Mouse (Mus musculus) kidney, embryonic 16.5 days (tissue): Measurements from ENCODE around the gene Oprm1. TPM values are rescaled to one million over a fixed set of nuclear protein-coding genes. Genes with fewer than 3 reads are reported as not detected.

Source experiments
- ATAC-seq: fragments of 200-750 bp; cut with Nextera tagmentation; 2 replicates; pipeline ENCODE4 v1.8.0; 2017; ENCODE audit warnings: moderate TSS enrichment; ENCODE audit not compliant: low FRiP score, low TSS enrichment
- H3K27ac ChIP-seq: fragments of 300-500 bp; sonication (generic); 2 replicates; pipeline ENCODE4 v1.5.1; 2014; ENCODE audit warnings: low read length
- H3K27me3 ChIP-seq: fragments of 300-500 bp; sonication (generic); 2 replicates; pipeline ENCODE4 v1.6.1; 2014; ENCODE audit warnings: low read length, control low read depth, mixed read lengths; ENCODE audit not compliant: insufficient read depth
- H3K36me3 ChIP-seq: fragments of 300-500 bp; sonication (generic); 2 replicates; pipeline ENCODE4 v1.6.1; 2014; ENCODE audit warnings: low read length, control low read depth, mixed read lengths; ENCODE audit not compliant: insufficient read depth
- H3K4me1 ChIP-seq: fragments of 300-500 bp; sonication (generic); 2 replicates; pipeline ENCODE4 v1.6.1; 2014; ENCODE audit warnings: low read length, control low read depth, mixed read lengths; ENCODE audit not compliant: insufficient read depth
- H3K4me2 ChIP-seq: fragments of 300-500 bp; sonication (generic); replicated peaks from 2 replicates; pipeline ENCODE4 v1.6.1; 2014; ENCODE audit warnings: low read depth, low read length
- H3K4me3 ChIP-seq: fragments of 300-500 bp; sonication (generic); 2 replicates; pipeline ENCODE4 v1.5.1; 2014; ENCODE audit warnings: mild to moderate bottlenecking, low read length
- H3K9ac ChIP-seq: fragments of 300-500 bp; sonication (generic); replicated peaks from 2 replicates; pipeline ENCODE4 v1.6.1; 2014; ENCODE audit warnings: low read length
- H3K9me3 ChIP-seq: fragments of 300-500 bp; sonication (generic); 2 replicates; pipeline ENCODE4 v1.6.1; 2016; ENCODE audit warnings: low read length, control low read depth
- WGBS: fragments of 180-500 bp; shearing (Covaris S2); extraction: QIAGEN DNeasy Blood & Tissue Kit; methylation state at CpG from one replicate; pipeline ENCODE4 v1.1.7; 2014; 5-methylcytosine and 5-hydroxymethylcytosine counted together
- polyA plus RNA-seq: library from polyadenylated mRNA; unstranded; fragments of >200 nt; fragmentation: Nextera tagmentation; extraction: Ambion mirVana; gene quantifications from 2 replicates; pipeline ENCODE4 v1.2.1, GENCODE M21; 2015

Oprm1 gene
- polyA plus RNA-seq, 1 experiment from 2014 or later = 0.24 TPM

DNA sequence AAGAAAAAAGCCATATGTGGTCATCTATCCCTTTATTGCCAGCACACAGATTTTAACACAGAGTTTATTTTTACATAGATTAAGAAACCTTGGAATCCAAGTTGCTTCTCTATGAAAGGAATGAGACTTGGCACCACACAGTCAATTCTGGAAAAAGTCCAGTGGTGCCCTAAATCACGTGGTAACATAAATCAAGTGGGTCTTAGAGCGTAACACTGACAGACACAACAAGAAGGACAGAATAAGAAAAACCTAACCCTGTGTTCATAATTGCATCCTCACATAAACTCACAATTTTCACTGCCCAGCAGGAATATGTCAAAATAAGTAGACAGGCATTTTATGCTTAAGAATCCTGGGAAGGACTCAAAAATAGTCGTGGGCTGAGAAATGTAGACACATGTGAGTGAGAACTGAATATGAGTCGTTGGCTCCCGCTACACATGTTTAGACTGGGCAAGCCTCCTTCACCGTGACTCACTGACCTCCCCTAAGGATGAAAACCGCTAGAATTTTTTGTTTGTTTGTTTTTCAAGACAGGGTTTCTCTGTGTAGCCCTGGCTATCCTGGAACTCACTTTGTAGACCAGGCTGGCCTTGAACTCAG lies 261.6 kb downstream of the Oprm1 start:
- Histone ChIP-seq H3K27ac (no peak overlapping the region), H3K4me2 (no peak overlapping the region), H3K36me3 (no peaks in the 10 kb centered on the region), H3K4me3 (no peak overlapping the region), H3K27me3 (no peaks in the 10 kb centered on the region), H3K4me1 (peaks cover 4% of the 10 kb centered on the region; the same call in 1 of the 2 replicates), H3K9me3 (no peaks in the 10 kb centered on the region), H3K9ac (no peak overlapping the region)
- WGBS = 61% methylated on average over 7 of the region's 7 CpGs
- peak; percentile 65 for ATAC-seq

DNA sequence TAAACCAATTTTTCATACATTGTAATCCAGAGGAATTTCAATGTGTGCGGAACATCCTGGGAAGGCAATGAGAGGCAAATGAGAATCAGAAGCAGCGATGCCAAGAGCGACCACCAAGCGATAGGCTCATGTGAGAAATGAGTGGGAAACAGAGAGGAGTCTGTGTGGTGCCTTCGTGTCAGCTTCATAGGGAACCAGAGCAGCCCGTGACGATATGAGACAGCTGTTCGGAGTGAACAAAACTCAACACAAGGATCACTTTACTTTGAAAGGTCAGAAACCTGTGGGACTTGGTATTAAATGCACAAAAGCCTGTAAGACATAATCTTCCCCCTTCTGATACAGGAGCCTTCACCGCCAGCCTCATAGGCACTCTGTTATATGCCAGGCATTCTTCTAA lies 262.2 kb downstream of the Oprm1 start:
- Histone ChIP-seq H3K4me1 (peaks cover 4% of the 10 kb centered on the region; the same call in 1 of the 2 replicates), H3K9ac (no peak overlapping the region), H3K27me3 (no peaks in the 10 kb centered on the region), H3K27ac (no peak overlapping the region), H3K36me3 (no peaks in the 10 kb centered on the region), H3K4me2 (no peak overlapping the region), H3K4me3 (no peak overlapping the region), H3K9me3 (no peaks in the 10 kb centered on the region)
- ATAC-seq = no peak
- 56% methylated on average over 9 of the region's 9 CpGs for whole genome bisulfite sequencing

DNA sequence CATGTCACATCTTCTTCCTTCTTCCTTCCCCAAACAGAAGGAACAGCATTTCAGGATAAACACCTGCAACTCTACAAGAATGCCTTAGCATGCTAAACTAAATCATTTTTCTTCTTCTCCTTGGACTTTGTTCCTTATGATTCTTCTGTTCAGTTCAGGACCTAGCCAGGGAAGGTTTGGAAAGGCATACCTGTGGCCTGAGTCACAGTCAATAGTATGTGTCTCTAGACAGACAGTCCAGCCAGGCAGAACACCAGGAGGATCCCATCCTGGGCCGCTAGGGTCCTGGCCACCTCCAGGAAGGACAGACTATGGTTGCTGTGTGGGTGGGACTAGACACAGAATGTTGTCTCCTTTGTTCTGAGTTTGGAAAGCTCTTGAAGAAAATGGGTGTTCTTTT lies 266.7 kb downstream of the Oprm1 start:
- Histone ChIP-seq H3K9ac (no peak overlapping the region), H3K27ac (no peak overlapping the region), H3K4me2 (no peak overlapping the region), H3K9me3 (no peaks in the 10 kb centered on the region), H3K27me3 (no peaks in the 10 kb centered on the region), H3K4me1 (peaks cover under 1% of the 10 kb centered on the region; the same call in 1 of the 2 replicates), H3K4me3 (no peak overlapping the region), H3K36me3 (no peaks in the 10 kb centered on the region)
- WGBS = 52% methylated on average over 1 of the region's 1 CpGs
- no peak for ATAC-seq

DNA sequence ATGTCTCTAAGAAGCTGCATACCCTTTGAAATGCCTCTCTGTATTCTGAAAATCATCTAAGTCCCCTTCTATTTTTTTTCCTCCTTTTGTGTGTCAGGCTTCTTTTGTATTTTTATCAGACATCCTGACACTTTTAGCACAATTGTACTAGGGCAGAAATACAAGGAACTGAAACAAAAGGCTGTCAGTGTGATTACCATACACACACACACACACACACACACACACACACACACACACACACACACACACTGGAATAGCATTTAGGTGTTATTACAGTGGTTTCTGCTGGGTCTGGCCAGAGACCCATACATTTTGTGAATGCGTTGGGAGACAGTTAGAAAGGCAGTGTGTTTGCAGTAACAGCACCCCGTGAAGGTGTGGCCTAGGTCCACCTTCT lies 275.2 kb downstream of the Oprm1 start:
- ATAC-seq = no peak
- no peaks in the 10 kb centered on the region for H3K9me3 ChIP-seq
- WGBS = 87% methylated on average over 2 of the region's 2 CpGs
- no peaks in the 10 kb centered on the region for H3K4me1 ChIP-seq
- H3K4me3 ChIP-seq = no peak overlapping the region
- no peaks in the 10 kb centered on the region for H3K27me3 ChIP-seq
- H3K9ac ChIP-seq = no peak overlapping the region
- H3K36me3 ChIP-seq = no peaks in the 10 kb centered on the region
- H3K27ac ChIP-seq = no peak overlapping the region
- no peak overlapping the region for H3K4me2 ChIP-seq

DNA sequence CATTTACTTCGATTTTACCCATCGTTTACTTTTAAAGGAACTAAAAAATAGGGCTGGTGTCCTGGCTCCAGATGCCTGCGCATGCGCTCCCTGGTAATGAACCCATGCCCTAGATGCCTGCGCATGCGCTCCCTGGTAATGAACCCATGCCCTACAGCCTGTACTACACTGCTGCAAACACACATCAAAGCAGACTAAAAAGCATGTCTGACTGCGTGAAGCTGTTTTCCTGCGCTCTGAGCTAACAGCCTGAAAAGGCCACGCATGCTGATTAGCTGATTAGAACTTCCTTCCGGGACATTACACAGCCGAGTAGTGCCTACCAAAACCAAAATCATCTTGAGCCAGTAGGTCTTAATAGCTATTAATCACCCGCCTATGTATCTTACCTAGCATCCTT lies 277.2 kb downstream of the Oprm1 start:
- Histone ChIP-seq H3K9me3 (no peaks in the 10 kb centered on the region), H3K4me1 (no peaks in the 10 kb centered on the region), H3K27me3 (no peaks in the 10 kb centered on the region), H3K27ac (no peak overlapping the region), H3K4me2 (no peak overlapping the region), H3K9ac (no peak overlapping the region), H3K36me3 (no peaks in the 10 kb centered on the region), H3K4me3 (no peak overlapping the region)
- WGBS = 73% methylated on average over 12 of the region's 12 CpGs
- ATAC-seq = peak; percentile 69; the same call in 1 of the 2 replicates

DNA sequence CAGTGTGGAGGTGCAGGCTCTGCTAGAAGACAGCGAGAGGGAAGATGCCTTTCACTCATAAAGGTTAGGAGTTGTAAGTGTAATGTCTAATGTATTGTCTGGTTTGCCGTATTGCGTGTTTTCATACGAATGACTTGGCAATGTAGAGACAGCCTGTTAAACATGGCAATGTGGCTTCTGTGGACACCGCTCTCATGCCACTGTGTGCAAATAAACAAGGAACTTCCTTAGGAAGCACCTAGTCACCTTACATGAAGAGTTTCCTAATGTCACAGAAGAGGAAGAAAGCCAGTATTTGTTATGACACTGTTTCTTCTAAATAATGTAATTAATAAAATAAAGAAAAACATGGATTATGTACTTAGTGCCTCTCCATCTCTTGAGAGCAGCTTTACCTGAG lies 278.9 kb downstream of the Oprm1 start:
- H3K9ac ChIP-seq = no peak overlapping the region
- no peak overlapping the region for H3K4me3 ChIP-seq
- no peaks in the 10 kb centered on the region for H3K36me3 ChIP-seq
- no peak for ATAC-seq
- no peak overlapping the region for H3K4me2 ChIP-seq
- no peaks in the 10 kb centered on the region for H3K4me1 ChIP-seq
- H3K9me3 ChIP-seq = no peaks in the 10 kb centered on the region
- H3K27ac ChIP-seq = no peak overlapping the region
- H3K27me3 ChIP-seq = no peaks in the 10 kb centered on the region
- WGBS = 92% methylated on average over 5 of the region's 5 CpGs

DNA sequence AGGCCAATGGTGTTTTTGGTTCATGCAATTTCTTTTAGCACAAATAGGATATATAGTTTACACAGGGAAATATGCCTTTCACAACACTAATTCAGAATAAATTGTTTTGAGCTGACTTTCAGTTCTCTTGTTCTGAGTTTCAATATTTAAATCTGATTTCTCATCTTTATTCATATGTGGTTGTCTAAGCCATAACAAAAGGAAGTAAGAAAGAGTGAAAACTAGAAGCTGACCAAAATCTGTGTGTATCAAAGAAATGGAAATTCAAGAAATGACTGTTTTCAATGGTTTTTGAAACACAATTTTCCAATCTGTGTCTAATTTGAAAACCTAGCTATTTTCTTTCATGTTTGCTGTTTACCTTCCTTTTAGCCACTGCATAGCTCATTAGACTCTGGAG lies 282.7 kb downstream of the Oprm1 start:
- no peak for ATAC-seq
- no peak overlapping the region for H3K27ac ChIP-seq
- no peaks in the 10 kb centered on the region for H3K4me1 ChIP-seq
- no peaks in the 10 kb centered on the region for H3K36me3 ChIP-seq
- no peaks in the 10 kb centered on the region for H3K9me3 ChIP-seq
- H3K27me3 ChIP-seq = no peaks in the 10 kb centered on the region
- no peak overlapping the region for H3K4me2 ChIP-seq
- no peak overlapping the region for H3K9ac ChIP-seq
- H3K4me3 ChIP-seq = no peak overlapping the region

DNA sequence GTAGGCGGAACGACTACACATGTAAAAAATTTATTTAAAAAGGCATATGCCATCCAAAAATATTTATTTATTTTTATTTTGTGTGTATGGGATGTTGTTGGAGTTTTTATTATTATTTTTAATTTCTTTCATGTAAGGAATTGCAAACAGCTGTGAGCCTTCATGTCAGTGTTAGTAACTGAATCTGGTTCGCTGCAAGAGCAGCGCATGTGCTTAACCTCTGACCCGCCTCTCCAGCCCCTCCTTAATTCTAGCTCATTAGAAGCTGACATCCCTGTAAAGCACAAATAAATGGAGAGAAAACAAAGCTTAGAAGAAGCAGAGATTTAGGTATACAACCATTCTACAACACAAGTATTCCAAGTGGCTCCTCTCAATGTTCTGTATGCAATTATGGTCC lies 285.6 kb downstream of the Oprm1 start:
- Histone ChIP-seq H3K9me3 (no peaks in the 10 kb centered on the region), H3K36me3 (no peaks in the 10 kb centered on the region), H3K27ac (no peak overlapping the region), H3K4me3 (no peak overlapping the region), H3K4me1 (peaks cover 14% of the 10 kb centered on the region; the same call in 1 of the 2 replicates), H3K4me2 (no peak overlapping the region), H3K9ac (no peak overlapping the region), H3K27me3 (no peaks in the 10 kb centered on the region)
- WGBS = 53% methylated on average over 5 of the region's 5 CpGs
- no peak for ATAC-seq

DNA sequence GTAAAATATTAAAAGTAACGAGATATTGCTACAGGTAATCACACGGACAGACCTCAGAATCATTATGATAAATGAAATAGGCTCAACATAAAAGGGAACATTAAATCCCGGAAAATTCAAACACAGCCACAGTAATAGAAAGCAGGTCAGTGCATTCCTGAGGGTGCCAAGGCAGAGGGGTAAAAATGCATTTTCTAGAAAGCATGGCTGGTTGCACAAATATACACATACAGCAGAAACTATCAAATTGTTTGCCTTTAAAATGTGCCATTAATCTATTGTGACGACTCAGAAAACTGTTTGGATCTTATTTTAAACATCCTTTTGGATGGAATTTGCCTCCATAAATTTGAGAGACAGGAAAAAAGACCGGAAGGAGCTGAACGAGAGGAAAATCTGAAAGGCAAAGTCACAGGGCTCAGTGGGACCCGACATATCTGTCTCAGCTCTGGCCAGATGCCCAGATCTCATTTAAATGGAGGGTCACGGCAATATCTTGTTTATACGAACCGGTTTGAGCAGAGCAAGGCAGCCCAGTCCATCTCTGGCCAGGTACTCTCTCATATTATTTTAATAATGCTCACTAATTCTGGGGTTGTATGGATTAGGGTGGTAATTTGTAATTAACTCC lies 289.1 kb downstream of the Oprm1 start:
- peaks cover 20% of the 10 kb centered on the region for H3K4me1 ChIP-seq
- peak; percentile 90 for ATAC-seq
- no peak overlapping the region for H3K4me3 ChIP-seq
- peak overlapping the region; percentile 72 for H3K27ac ChIP-seq
- H3K27me3 ChIP-seq = no peaks in the 10 kb centered on the region
- H3K9ac ChIP-seq = no peak overlapping the region
- H3K9me3 ChIP-seq = no peaks in the 10 kb centered on the region
- H3K4me2 ChIP-seq = 0 out of 2 replicates have a peak overlapping the region, but pooled peaks have one; percentile 0
- 31% methylated on average over 10 of the region's 10 CpGs for WGBS
- no peaks in the 10 kb centered on the region for H3K36me3 ChIP-seq

DNA sequence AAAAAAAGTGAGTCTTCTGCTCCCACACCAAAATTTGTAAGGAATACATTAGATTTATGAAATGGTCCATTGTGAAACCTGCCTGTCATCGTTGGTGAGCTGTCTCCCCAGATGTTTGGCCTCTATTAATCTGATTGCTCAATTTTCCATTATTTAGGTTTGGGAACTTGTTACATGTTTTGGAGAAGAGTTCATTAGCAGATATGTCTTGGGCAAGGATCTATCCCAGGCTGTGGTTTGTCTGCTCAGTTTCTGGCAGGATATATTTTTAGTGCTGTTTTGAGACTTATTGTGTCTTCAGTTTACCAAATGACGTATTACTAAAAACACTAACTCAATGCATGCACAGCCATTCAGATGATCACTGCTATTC lies 289.6 kb downstream of the Oprm1 start:
- Histone ChIP-seq H3K4me3 (no peak overlapping the region), H3K9ac (no peak overlapping the region), H3K27ac (peak overlapping the region; percentile 72), H3K4me1 (peaks cover 20% of the 10 kb centered on the region), H3K9me3 (no peaks in the 10 kb centered on the region), H3K36me3 (no peaks in the 10 kb centered on the region), H3K27me3 (no peaks in the 10 kb centered on the region), H3K4me2 (0 out of 2 replicates have a peak overlapping the region, but pooled peaks have one; percentile 0)
- ATAC-seq = no peak
- 59% methylated on average over 2 of the region's 2 CpGs for WGBS
